Mouse (Mus musculus) kidney, postnatal 0 days (tissue): ENCODE data around the gene Slc27a2. TPM values are rescaled to one million over a fixed set of nuclear protein-coding genes. Genes with fewer than 3 reads are reported as not detected.

Experiments used
- ATAC-seq: fragments of 200-750 bp; cut with Nextera tagmentation; replicated peaks from 2 replicates; pipeline ENCODE4 v1.8.0; 2017; ENCODE audit warnings: low read depth, moderate number of reproducible peaks, moderate TSS enrichment, moderate library complexity; ENCODE audit not compliant: low FRiP score
- DNase-seq: peaks from one replicate; pipeline ENCODE4 v3.0.0-alpha.2; 2016; ENCODE audit warnings: low spot score
- H3K27ac ChIP-seq: fragments of 300-500 bp; sonication (generic); 2 replicates; pipeline ENCODE4 v1.5.1; 2014; ENCODE audit warnings: mild to moderate bottlenecking
- H3K27me3 ChIP-seq: fragments of 300-500 bp; sonication (generic); 2 replicates; pipeline ENCODE4 v1.6.1; 2014; ENCODE audit warnings: low read length, mixed read lengths; ENCODE audit not compliant: insufficient read depth
- H3K36me3 ChIP-seq: fragments of 300-500 bp; sonication (generic); 2 replicates; pipeline ENCODE4 v1.6.1; 2014; ENCODE audit warnings: low read length, mixed read lengths; ENCODE audit not compliant: insufficient read depth
- H3K4me1 ChIP-seq: fragments of 300-500 bp; sonication (generic); replicated peaks from 2 replicates; pipeline ENCODE4 v1.6.1; 2014; ENCODE audit warnings: antibody characterized with exemption, low read length, mixed read lengths; ENCODE audit not compliant: insufficient read depth
- H3K4me2 ChIP-seq: fragments of 300-500 bp; sonication (generic); 2 replicates; pipeline ENCODE4 v1.6.1; 2014; ENCODE audit warnings: mild to moderate bottlenecking, low read length, moderate library complexity, mixed read lengths
- H3K4me3 ChIP-seq: fragments of 300-500 bp; sonication (generic); replicated peaks from 2 replicates; pipeline ENCODE4 v1.5.1; 2014; ENCODE audit warnings: low read depth, low read length
- H3K9ac ChIP-seq: fragments of 300-500 bp; sonication (generic); 2 replicates; pipeline ENCODE4 v1.6.1; 2014; ENCODE audit warnings: low read depth, low read length
- H3K9me3 ChIP-seq: fragments of 300-500 bp; sonication (generic); replicated peaks from 2 replicates; pipeline ENCODE4 v1.6.1; 2016; ENCODE audit warnings: low read length, inconsistent platforms, mixed read lengths
- CTCF ChIP-seq: IDR thresholded peaks from 2 replicates; pipeline ENCODE4 v1.5.1; 2016; ENCODE audit warnings: antibody characterized with exemption, low read depth, mild to moderate bottlenecking, moderate library complexity
- WGBS: fragments of 180-500 bp; shearing (Covaris S2); extraction: QIAGEN DNeasy Blood & Tissue Kit; methylation state at CpG from one replicate; pipeline ENCODE4 v1.1.7; 2014; 5-methylcytosine and 5-hydroxymethylcytosine counted together
- polyA plus RNA-seq: library from polyadenylated mRNA; unstranded; fragments of >200 nt; fragmentation: Nextera tagmentation; extraction: Ambion mirVana; gene quantifications from 2 replicates; pipeline ENCODE4 v1.2.1, GENCODE M21; 2015

The Slc27a2 gene
- polyA plus RNA-seq = 214 and 258 TPM in 2 replicates

DNA sequence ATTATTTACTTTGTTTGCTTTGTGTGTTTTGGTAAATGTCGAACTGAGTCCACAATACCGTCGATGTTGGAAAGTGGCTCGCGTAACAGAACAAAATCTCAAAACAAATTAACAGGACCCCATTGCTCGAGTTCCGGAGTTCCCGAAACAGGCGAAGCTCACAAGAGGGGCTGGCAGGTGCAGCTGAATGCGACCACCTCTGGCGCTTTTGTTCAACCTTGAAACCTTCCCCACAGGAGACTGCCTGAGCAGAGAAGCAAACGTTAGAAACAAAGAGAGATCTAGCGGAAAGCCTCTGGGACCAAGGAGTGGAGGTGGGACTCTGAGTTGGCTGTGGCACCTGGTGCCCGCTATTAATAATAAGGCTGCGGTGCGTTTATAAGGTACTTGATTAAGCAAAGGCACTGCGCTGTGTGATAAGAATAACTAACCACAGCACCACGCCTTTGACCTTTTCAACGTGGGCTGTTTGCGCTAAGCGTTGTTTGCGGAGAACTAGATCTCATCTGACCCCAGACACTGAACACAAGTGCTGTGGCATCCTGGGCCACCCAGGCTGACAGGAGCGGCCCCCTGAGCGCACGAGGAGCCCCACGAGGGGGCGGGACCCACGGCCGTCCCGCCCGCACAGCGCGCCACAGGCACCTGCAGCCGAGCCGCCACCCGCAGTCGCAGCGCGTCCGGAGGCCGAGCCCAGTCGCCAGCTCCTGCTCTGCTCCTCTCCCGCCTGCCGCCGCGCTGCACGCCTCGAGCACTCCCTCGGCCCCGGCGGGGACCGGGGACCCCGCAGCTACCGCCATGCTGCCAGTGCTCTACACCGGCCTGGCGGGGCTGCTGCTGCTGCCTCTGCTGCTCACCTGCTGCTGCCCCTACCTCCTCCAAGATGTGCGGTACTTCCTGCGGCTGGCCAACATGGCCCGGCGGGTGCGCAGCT lies at the start of gene Slc27a2:
TSS of gene Slc27a2 (plus strand) at position 51 of the 934 bp plus-strand sequence.
- peak within 1 kb of the TSS; percentile 94 for H3K4me2 ChIP-seq
- ATAC-seq = peak; percentile 86
- TF ChIP-seq CTCF = no peak
- H3K9me3 ChIP-seq = no peaks in the 10 kb centered on the region
- H3K4me3 ChIP-seq = peak within 1 kb of the TSS; percentile 60
- H3K4me1 ChIP-seq = 0 out of 2 replicates have a peak, but pooled peaks cover 4% of the 10 kb centered on the region
- H3K27me3 ChIP-seq = peaks cover 24% of the 10 kb centered on the region
- 1% methylated on average over 59 of the region's 61 CpGs for WGBS
- H3K36me3 ChIP-seq = no peaks in the 10 kb centered on the region
- peak within 1 kb of the TSS; percentile 42; the same call in 1 of the 2 replicates for H3K27ac ChIP-seq
- peak; percentile 28 for DNase-seq
- H3K9ac ChIP-seq = peak within 1 kb of the TSS; percentile 61

DNA sequence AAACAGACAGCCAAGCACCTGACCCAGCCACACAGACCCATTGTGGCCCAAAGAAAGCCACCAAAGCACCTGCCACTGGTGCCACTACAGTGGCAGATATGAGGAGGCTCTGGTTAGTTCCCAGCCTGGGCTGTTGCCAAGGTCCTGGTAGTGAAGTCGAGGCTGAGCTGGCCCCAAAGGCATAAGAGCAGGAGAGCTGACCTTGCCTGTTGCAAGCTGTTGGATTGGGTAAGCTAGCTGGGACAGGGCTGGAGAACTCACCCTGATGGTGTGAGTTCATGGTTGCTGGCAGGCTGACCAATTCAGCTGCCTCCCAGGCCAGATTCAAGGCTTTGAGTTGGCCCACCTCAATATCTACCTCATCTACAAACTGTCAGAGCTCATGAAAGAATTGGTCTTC lies 47.1 kb upstream of the Slc27a2 start:
- no peak for ATAC-seq
- Histone ChIP-seq H3K27me3 (no peaks in the 10 kb centered on the region), H3K9ac (no peak overlapping the region), H3K4me1 (no peaks in the 10 kb centered on the region), H3K4me2 (no peak overlapping the region), H3K36me3 (no peaks in the 10 kb centered on the region), H3K27ac (no peak overlapping the region), H3K9me3 (no peaks in the 10 kb centered on the region), H3K4me3 (no peak overlapping the region)
- WGBS = 73% methylated on average over 1 of the region's 1 CpGs
- no peak for DNase-seq
- TF ChIP-seq CTCF = no peak

DNA sequence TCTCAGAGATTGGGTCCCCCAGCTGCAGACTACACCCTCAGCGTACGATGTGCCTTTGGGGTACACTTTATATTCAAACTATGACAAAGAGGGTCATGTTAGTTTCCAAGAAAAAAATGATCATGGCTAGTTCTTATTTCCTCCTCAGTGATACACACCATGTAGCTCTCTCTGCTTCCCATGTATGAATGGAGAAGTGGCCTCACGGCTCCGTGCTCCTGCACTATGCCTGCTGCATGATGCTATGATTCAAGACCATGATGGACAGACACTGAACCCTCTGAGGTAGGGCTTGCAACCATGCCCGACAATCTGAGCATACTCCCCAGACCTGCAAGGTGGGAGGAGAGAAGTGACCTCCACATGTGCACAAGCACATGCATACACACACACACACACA lies 44.7 kb upstream of the Slc27a2 start:
- H3K27me3 ChIP-seq = no peaks in the 10 kb centered on the region
- no peak for ATAC-seq
- H3K4me3 ChIP-seq = no peak overlapping the region
- no peak for TF ChIP-seq CTCF
- 88% methylated on average over 5 of the region's 5 CpGs for WGBS
- no peaks in the 10 kb centered on the region for H3K4me1 ChIP-seq
- H3K36me3 ChIP-seq = no peaks in the 10 kb centered on the region
- no peaks in the 10 kb centered on the region for H3K9me3 ChIP-seq
- no peak for DNase-seq
- H3K9ac ChIP-seq = no peak overlapping the region
- no peak overlapping the region for H3K27ac ChIP-seq
- H3K4me2 ChIP-seq = no peak overlapping the region

DNA sequence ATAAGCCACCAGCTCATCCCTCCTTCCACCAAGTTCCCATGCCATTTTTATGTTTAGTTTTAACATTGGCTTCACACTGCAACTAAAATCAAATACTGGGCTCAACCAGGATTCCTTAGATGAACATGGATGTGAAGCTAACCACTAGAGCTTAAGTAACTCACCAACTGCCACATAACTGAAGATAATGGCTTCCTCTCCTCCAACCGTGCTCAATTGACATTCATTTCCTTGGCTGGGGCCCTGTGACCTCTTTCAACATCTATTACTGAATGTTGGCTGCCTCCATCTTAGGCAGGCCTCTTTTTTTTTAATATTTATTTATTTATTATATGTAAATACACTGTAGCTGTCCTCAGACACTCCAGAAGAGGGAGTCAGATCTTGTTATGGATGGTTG lies 44.0 kb upstream of the Slc27a2 start:
- Histone ChIP-seq H3K27ac (no peak overlapping the region), H3K9me3 (no peaks in the 10 kb centered on the region), H3K4me2 (no peak overlapping the region), H3K36me3 (no peaks in the 10 kb centered on the region), H3K4me1 (no peaks in the 10 kb centered on the region), H3K27me3 (no peaks in the 10 kb centered on the region), H3K9ac (no peak overlapping the region), H3K4me3 (no peak overlapping the region)
- WGBS = 53% methylated on average over 1 of the region's 1 CpGs
- DNase-seq (no peak), ATAC-seq (no peak)
- no peak for TF ChIP-seq CTCF

DNA sequence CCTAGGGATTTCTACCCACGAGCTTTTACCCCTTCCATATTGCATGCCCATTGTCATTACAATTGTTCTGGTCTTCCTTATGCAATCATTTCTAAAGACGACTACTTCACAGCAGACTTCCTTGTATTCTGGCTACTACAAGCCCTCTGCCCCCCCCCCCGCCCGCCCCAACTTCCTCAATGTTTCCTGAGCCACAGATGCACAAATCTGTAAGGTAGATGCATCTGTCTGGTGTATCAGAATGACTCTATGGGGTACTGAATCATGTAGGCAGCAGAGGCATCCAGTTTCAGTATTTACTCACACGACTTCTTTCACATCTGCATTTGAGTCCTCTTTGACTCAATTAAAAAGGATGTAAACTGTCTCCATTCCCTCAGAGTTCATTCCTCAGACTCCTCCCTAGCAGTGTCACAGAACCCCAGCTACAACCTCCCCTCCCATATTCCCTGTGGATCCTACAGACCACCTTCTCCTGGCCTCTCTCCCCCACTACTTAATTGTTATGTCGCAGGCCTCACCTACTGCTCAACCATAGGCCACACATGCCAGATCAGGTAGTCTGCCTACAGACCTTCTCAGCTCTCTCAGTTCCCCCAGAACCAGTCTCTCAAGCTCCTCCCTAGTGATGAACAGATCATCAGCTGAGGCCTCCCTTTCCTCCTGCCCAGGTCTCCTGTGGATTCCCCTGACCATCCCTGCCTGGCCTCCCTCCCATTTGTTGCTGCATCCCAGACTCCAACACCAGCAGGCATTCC lies 37.0 kb upstream of the Slc27a2 start:
- TF ChIP-seq CTCF = no peak
- Histone ChIP-seq H3K27ac (no peak overlapping the region), H3K4me2 (no peak overlapping the region), H3K4me3 (no peak overlapping the region), H3K4me1 (no peaks in the 10 kb centered on the region), H3K27me3 (no peaks in the 10 kb centered on the region), H3K36me3 (no peaks in the 10 kb centered on the region), H3K9me3 (no peaks in the 10 kb centered on the region), H3K9ac (no peak overlapping the region)
- 68% methylated on average over 6 of the region's 6 CpGs for WGBS
- ATAC-seq = no peak
- no peak for DNase-seq

DNA sequence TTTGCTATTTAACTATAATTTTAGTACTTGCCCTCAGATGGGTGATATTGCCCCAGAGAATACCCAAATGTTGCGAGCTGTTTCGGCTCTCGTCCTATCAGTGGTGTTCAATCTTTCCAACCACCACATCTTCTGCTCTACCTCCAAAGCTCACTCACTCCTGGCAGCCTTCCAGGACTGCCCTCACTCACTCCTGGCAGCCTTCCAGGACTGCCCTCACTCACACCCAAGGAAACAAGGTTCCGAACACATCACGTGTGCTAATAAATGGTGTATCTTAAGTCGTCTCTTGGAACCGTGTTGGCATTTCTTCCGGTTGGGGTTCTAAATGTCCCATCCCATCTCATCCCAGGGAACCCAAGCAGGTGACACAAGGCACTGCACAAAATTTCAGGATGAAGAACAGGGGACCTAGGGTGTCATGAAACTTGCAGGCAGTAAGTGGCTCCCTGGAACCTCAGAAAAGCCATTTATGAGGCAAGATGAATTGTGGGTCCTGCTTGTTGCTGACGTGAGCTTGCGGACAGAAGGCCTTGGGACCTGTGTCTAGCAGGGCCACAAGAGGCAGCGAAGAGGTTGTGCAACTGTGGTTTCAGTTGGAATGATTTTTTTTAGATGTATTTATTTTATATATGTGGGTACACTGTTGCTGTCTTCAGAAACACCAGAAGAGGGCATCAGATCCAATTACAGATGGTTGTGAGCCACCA lies 32.2 kb upstream of the Slc27a2 start:
- H3K27me3 ChIP-seq = no peaks in the 10 kb centered on the region
- no peak overlapping the region for H3K4me3 ChIP-seq
- no peaks in the 10 kb centered on the region for H3K4me1 ChIP-seq
- H3K4me2 ChIP-seq = no peak overlapping the region
- no peak for ATAC-seq
- no peaks in the 10 kb centered on the region for H3K36me3 ChIP-seq
- H3K9ac ChIP-seq = no peak overlapping the region
- no peak for TF ChIP-seq CTCF
- no peaks in the 10 kb centered on the region for H3K9me3 ChIP-seq
- DNase-seq = no peak
- no peak overlapping the region for H3K27ac ChIP-seq
- 71% methylated on average over 11 of the region's 11 CpGs for WGBS
